Mouse (Mus musculus): ENCODE results near the gene Adora1.

- no peak for TF ChIP-seq NANOG (IDR thresholded peaks at IDR 0.05; ENCODE audit: borderline replicate concordance, low read length)
- TF ChIP-seq CTCF (conservative IDR thresholded peaks at IDR 0.05; ENCODE audit: low read length), result no peak
These were observed 40.6 kb upstream of the Adora1 start for GRCm38 (mm10) chr1:134275616-134276464.

All from E14TG2a.4 (cell line).